Mouse (Mus musculus) heart, postnatal 0 days (tissue): Measurements from ENCODE around the gene Gpr31b.
"Not testable (repeated sequence)": the region's sequence is repeated elsewhere in the genome, so short reads cannot be mapped to it uniquely, and the experiment has no call there.

ENCODE experiments used
- CTCF ChIP-seq: IDR thresholded peaks from 2 replicates; pipeline ENCODE4 v1.5.1; 2016; ENCODE audit warnings: antibody characterized with exemption, control low read depth, low read depth
- EP300 ChIP-seq: IDR thresholded peaks from 2 replicates; pipeline ENCODE4 v1.6.1; 2016; ENCODE audit warnings: antibody characterized with exemption, low read depth

GRCm38 (mm10) chr17:13091510-13091909 lies 39.4 kb upstream of the Gpr31b start:
- not testable (repeated sequence) for TF ChIP-seq EP300, CTCF
